Mouse (Mus musculus) liver, embryonic 14.5 days (tissue): ENCODE data around the gene Esrrg. TPM values are rescaled to one million over a fixed set of nuclear protein-coding genes. Genes with fewer than 3 reads are reported as not detected.

Experiments
- ATAC-seq: fragments of 200-750 bp; cut with Nextera tagmentation; 2 replicates; pipeline ENCODE4 v1.8.0; 2017; ENCODE audit warnings: moderate number of reproducible peaks, mild to moderate bottlenecking, moderate library complexity; ENCODE audit not compliant: insufficient read depth
- DNase-seq, 3 experiments: peaks; one replicate each; pipeline ENCODE4 v3.0.0-alpha.2; 2012 to 2013; ENCODE audit warnings: low read depth in 3 of 3, low spot score in 3 of 3
- H3K27ac ChIP-seq: fragments of 300-500 bp; sonication (generic); 2 replicates; pipeline ENCODE4 v1.5.1; 2014; ENCODE audit warnings: moderate library complexity, mild to moderate bottlenecking, control low read depth, inconsistent platforms
- H3K27me3 ChIP-seq: fragments of 300-500 bp; sonication (generic); 2 replicates; pipeline ENCODE4 v1.6.1; 2014; ENCODE audit warnings: mild to moderate bottlenecking, low read length, moderate library complexity; ENCODE audit not compliant: control insufficient read depth, insufficient read depth
- H3K36me3 ChIP-seq: fragments of 300-500 bp; sonication (generic); replicated peaks from 2 replicates; pipeline ENCODE4 v1.6.1; 2014; ENCODE audit warnings: low read depth; ENCODE audit not compliant: control insufficient read depth, insufficient read depth
- H3K4me1 ChIP-seq, 2 experiments: fragments of 200-500 bp in 1 of 2; fragments of 300-500 bp in 1 of 2; sonication (generic) in 1 of 2; replicated peaks; 2 replicates each; pipeline ENCODE4 v1.6.1; 2012 to 2014; ENCODE audit warnings: antibody characterized with exemption in 1 of 2, inconsistent platforms in 1 of 2, low read length in 1 of 2; ENCODE audit not compliant: control insufficient read depth in 2 of 2, insufficient read depth in 2 of 2
- H3K4me2 ChIP-seq: fragments of 300-500 bp; sonication (generic); 2 replicates; pipeline ENCODE4 v1.6.1; 2014; ENCODE audit warnings: low read depth, mild to moderate bottlenecking, control low read depth, moderate library complexity
- H3K4me3 ChIP-seq, 2 experiments: fragments of 200-500 bp in 1 of 2; fragments of 300-500 bp in 1 of 2; sonication (generic) in 1 of 2; 2 replicates each; pipeline ENCODE4 v1.5.1; 2012 to 2014; ENCODE audit warnings: low read depth in 2 of 2, low read length in 2 of 2, mild to moderate bottlenecking in 2 of 2, control low read depth in 1 of 2, inconsistent platforms in 1 of 2, moderate library complexity in 1 of 2; ENCODE audit not compliant: insufficient read depth in 1 of 2
- H3K9ac ChIP-seq: fragments of 300-500 bp; sonication (generic); replicated peaks from 2 replicates; pipeline ENCODE4 v1.6.1; 2014; ENCODE audit warnings: mild to moderate bottlenecking, control low read depth, moderate library complexity
- H3K9me3 ChIP-seq: fragments of 300-500 bp; sonication (generic); 2 replicates; pipeline ENCODE4 v1.6.1; 2016; ENCODE audit warnings: low read length, mixed read lengths; ENCODE audit not compliant: control insufficient read depth
- CTCF ChIP-seq: IDR thresholded peaks from 2 replicates; pipeline ENCODE4 v1.5.1; 2016; ENCODE audit warnings: antibody characterized with exemption, low read depth, control low read depth
- EP300 ChIP-seq: IDR thresholded peaks from 2 replicates; pipeline ENCODE4 v1.6.1; 2016; ENCODE audit warnings: antibody characterized with exemption, low read depth
- WGBS: fragments of 180-500 bp; shearing (Covaris S2); extraction: QIAGEN DNeasy Blood & Tissue Kit; methylation state at CpG from one replicate; pipeline ENCODE4 v1.1.7; 2014; ENCODE audit not compliant: insufficient replicate concordance; 5-methylcytosine and 5-hydroxymethylcytosine counted together
- polyA plus RNA-seq, 2 experiments: library from polyadenylated mRNA; depleted of rRNA in 1 of 2; stranded (reverse) in 1 of 2; unstranded in 1 of 2; fragments of >200 nt; fragmentation: Nextera tagmentation in 1 of 2; extraction: Ambion mirVana in 1 of 2; gene quantifications; 2 replicates each; pipeline versions ENCODE4 v1.2.1 to v1.2.3; 2012 to 2014

Esrrg gene
- polyA plus RNA-seq, 2 experiments, result 0.03 TPM

- Histone ChIP-seq H3K27ac (no peak overlapping the region), H3K9ac (no peak overlapping the region), H3K9me3 (no peaks in the 10 kb centered on the region), H3K27me3 (no peaks in the 10 kb centered on the region), H3K4me1 (peaks cover 0 to 3% of the 10 kb centered on the region in 2 experiments; a peak in 2 of 4 replicates), H3K4me2 (peak overlapping the region; percentile 34; the same call in 1 of the 2 replicates), H3K4me3 (no peak overlapping the region), H3K36me3 (no peaks in the 10 kb centered on the region)
- TF ChIP-seq CTCF, result no peak
- no peak for TF ChIP-seq EP300
- DNase-seq (no peak), ATAC-seq (no peak)
- 72% methylated on average over 22 of the region's 22 CpGs for WGBS
Measured at GRCm38 (mm10) chr1:188155135-188155779, 546.7 kb downstream of the Esrrg start.

GRCm38 (mm10) chr1:188156520-188156919, 547.9 kb downstream of the Esrrg start:
- Histone ChIP-seq H3K4me2 (no peak overlapping the region), H3K27ac (no peak overlapping the region), H3K9ac (no peak overlapping the region), H3K4me3 (no peak overlapping the region), H3K4me1 (peaks cover 0 to 3% of the 10 kb centered on the region in 2 experiments; a peak in 2 of 4 replicates), H3K9me3 (no peaks in the 10 kb centered on the region), H3K36me3 (no peaks in the 10 kb centered on the region), H3K27me3 (no peaks in the 10 kb centered on the region)
- no peak for DNase-seq
- ATAC-seq, result no peak
- WGBS, result 86% methylated on average over 5 of the region's 5 CpGs
- TF ChIP-seq CTCF (no peak), EP300 (no peak)

- 48% methylated on average over 7 of the region's 7 CpGs for WGBS
- TF ChIP-seq EP300, result no peak
- TF ChIP-seq CTCF, result no peak
- no peaks in the 10 kb centered on the region for H3K9me3 ChIP-seq
Measured at GRCm38 (mm10) chr1:188157237-188157955, 548.8 kb downstream of the Esrrg start.

GRCm38 (mm10) chr1:188158675-188159074, 550.1 kb downstream of the Esrrg start:
- DNase-seq, result no peak
- 58% methylated on average over 1 of the region's 1 CpGs for WGBS
- Histone ChIP-seq H3K9ac (no peak overlapping the region), H3K27ac (no peak overlapping the region), H3K4me2 (no peak overlapping the region), H3K27me3 (no peaks in the 10 kb centered on the region), H3K9me3 (no peaks in the 10 kb centered on the region), H3K4me1 (peaks cover 0 to 3% of the 10 kb centered on the region in 2 experiments; a peak in 2 of 4 replicates), H3K36me3 (no peaks in the 10 kb centered on the region), H3K4me3 (no peak overlapping the region)
- ATAC-seq, result no peak
- TF ChIP-seq CTCF, result no peak
- TF ChIP-seq EP300, result no peak

More at GRCm38 (mm10) chr1:188157237-188157955, 548.8 kb downstream of the Esrrg start:
- Histone ChIP-seq H3K4me1 (peaks cover 0 to 3% of the 10 kb centered on the region in 2 experiments; a peak in 2 of 4 replicates), H3K4me3 (no peak overlapping the region), H3K9ac (no peak overlapping the region), H3K27me3 (no peaks in the 10 kb centered on the region), H3K4me2 (no peak overlapping the region), H3K36me3 (no peaks in the 10 kb centered on the region), H3K27ac (no peak overlapping the region)
- ATAC-seq (no peak), DNase-seq (no peak)

- H3K4me2 ChIP-seq, result no peak overlapping the region
- no peaks in the 10 kb centered on the region for H3K36me3 ChIP-seq
- H3K4me3 ChIP-seq, result no peak overlapping the region
- no peak overlapping the region for H3K9ac ChIP-seq
- H3K27ac ChIP-seq, result no peak overlapping the region
- no peak for ATAC-seq
- H3K4me1 ChIP-seq, result no peaks in the 10 kb centered on the region; a peak in 1 of 4 replicates
- 42% methylated on average over 2 of the region's 2 CpGs for WGBS
- no peak for DNase-seq
- no peak for TF ChIP-seq CTCF
- no peak for TF ChIP-seq EP300
- H3K9me3 ChIP-seq, result no peaks in the 10 kb centered on the region
- H3K27me3 ChIP-seq, result no peaks in the 10 kb centered on the region
Measured at GRCm38 (mm10) chr1:188159108-188159507, 550.5 kb downstream of the Esrrg start.
